Mouse (Mus musculus) frontal cortex, postnatal 25 days (tissue): Measurements from ENCODE around the gene Gm10428.
"Not testable (repeated sequence)": the region's sequence is repeated elsewhere in the genome, so short reads cannot be mapped to it uniquely, and the experiment has no call there.

Source experiments
- DNase-seq, 2 experiments: peaks; one replicate each; pipeline ENCODE4 v3.0.0; 2022; ENCODE audit warnings: low spot score in 2 of 2

Gm10428 gene

DNA sequence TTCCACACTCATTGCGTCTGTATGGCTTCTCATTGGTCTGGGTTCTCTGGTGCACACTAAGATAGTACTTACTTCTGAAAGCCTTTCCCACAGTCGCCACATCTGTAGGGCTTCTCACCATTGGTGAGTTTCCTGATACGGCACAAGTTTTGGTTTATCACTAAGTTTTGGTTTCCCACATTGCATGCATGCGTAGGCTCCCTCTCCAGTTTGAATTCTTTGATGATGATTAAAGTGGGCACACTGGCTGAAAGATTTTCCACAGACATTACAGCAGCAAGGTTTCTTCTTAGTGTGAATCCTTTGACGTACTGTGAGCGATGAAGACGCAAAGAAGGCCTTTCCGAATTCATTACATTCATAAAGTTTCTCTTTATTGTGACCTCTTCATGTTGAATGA, at the start of gene Gm10428:
TSS of gene Gm10428 (plus strand) at position 321 of the 400 bp plus-strand sequence.
- DNase-seq: no peak

DNA sequence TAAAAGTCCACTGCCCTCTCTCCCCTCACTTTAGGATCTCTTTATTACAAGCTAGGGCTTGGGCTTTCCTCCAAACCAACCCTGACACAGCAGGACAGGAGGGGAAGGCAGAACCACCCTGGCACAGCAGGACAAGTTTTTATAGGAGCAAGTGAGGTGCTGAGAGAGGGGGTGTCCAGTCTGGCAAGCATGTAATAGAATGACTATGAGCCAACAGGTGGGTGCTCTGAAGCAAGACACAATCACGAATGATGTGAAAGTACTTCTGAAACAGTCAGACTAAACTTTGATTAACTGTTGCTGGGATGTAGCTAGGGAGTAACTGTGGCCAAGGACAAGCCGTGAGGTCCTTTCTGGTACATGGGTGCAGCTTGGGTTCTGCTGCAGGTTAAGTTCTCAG, 46.8 kb upstream of the Gm10428 start:
- DNase-seq: no peak

DNA sequence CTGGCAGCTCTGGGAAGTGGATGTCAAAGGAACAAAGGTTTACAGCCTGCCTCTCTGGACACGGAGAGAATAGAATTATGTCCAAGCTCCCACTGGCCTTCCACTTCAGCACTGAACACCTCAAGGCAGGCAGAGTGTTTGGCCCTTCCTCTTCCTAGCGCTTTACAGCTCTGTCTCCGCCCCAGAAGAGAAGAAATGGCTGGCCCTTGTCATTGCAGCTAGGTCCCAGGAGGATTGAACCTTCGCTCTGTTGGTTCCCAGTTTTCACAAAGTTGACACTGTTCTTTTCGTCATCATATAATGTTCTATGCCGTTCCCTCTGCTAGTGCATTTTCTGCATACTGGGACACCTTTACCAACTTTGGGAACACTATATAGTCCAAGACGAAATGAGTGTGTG, 44.6 kb upstream of the Gm10428 start:
- DNase-seq: no peak

DNA sequence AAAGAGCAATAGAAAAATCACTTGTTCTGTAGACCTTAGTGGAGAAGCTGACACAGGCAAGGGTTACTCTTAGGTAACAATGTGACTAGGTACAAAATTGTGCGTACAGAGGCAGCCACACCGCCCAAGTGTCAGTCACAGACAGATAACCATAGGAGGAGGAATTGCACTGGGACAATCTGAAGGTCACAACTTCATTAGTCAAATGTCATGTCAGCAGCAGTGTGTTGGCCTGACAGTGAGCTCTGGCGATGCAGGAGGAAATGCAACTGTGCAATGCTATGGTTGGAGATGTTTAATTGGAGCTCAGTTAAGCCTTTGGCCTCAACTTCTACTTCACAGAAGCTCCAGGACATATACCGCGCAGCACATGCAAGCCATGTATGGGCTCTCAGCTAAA, 42.2 kb upstream of the Gm10428 start:
- no peak for DNase-seq

DNA sequence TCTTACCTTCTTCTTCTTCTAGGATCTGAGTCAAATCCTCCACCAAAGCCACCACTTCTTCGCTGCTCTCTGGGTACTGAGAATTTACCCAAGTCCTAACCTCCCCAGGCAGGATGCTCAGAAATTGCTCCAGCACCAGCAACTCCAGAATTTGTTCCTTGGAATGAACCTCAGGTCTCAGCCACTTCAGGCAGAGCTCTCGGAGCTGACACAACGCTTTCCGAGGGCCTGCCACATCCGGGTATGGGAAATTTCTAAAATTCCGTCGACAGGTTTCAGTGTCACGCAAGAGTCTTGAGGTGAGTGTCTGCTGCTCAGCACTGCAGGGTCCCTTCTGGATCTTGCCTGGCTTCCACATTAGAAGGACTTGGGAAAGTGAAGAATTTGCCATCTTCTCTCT, 24.6 kb upstream of the Gm10428 start:
- no peak for DNase-seq

DNA sequence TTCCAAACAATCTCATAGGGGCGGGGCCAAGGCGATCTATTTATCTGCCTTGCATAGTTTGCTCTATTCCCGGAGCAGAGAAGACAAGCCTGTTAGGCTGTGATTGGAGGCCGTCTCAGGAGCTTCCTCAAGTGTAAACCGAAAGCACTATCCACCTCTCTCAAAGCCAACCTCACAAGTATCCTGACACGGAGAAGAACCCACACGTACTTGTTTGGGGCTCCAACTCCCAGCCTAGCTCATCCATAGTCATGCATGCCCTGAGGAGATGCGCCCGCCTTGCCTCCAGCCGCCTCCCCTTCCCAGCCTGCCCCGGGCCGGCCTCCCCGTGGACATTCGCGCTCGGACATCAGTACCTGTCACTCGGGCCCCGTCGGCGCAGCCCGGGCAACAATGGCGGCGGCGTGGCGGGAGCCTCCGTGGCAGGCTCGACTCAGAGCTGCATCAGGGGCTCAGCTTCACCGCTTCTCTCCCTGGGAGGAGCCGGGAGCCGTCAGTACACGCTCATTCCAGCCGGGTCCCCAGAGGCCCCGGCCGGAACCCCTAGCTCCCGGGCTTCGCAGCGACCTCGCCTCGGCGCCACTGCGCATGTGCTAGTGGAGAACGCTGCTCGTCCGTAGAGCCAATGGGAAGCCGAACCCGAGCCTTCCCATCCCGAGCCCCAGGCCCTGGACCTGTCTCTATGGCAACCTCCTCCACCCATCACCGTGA, 21.4 kb upstream of the Gm10428 start, which contains the start of gene Zfp287:
TSS of gene Zfp287 (minus strand) at position 595 of the 711 bp plus-strand sequence.
- peak; percentile 70 to 86 for DNase-seq

DNA sequence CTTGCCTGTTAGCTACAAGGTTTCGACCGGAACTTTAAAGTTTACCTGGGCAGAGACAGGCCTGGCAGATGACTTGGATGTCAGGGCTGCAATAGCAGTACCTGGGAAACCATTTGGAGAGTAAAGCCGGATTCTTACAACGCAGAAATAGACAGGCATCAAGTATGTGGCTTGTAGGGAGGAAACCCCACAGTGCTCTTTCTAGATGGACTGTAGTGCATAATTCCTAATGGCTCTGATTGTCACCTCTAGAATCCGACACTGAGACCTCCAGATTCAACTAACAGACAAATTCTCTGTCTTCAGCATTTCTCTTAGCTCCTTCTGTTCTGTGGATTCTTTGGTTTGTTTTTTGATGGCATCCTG, 20.9 kb upstream of the Gm10428 start:
- DNase-seq: no peak

DNA sequence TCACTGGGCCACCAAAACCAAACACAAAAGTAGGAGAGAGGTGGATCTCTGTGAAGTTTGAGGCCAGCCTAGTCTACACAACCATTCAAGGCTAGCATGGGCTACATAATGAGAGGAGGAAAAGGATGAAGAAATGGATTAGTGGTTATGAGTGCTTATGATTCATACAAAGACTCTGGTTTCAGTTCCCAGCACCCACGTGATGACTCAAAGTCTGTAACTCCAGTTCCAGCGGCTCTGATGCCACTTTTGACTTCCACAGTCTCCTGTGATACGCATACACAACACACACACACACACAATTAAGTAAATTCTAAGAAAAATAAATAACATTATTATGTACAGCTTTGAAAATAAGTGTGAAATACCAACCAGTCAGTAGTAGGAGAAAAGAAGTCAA, 20.2 kb upstream of the Gm10428 start:
- DNase-seq: no peak

DNA sequence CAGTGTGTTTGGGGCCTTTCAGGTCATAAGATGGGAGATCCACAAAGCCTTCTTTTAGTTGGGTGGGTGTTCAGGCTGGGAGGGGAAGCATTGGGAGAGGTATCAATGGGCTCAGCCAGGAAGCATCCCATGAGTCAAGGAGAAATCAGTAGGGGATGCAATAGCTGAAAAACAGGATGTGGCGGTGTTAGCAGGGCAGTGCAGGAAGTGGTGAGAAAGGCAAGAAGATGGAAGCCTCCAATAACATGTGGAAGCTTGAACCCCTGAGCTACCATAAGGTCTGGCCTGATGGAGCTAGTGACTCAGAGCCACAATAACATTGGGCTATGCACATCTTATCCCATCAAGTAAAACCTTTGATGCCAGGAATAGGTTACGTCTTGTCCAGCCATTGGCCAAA, 11.7 kb upstream of the Gm10428 start:
- DNase-seq: no peak

DNA sequence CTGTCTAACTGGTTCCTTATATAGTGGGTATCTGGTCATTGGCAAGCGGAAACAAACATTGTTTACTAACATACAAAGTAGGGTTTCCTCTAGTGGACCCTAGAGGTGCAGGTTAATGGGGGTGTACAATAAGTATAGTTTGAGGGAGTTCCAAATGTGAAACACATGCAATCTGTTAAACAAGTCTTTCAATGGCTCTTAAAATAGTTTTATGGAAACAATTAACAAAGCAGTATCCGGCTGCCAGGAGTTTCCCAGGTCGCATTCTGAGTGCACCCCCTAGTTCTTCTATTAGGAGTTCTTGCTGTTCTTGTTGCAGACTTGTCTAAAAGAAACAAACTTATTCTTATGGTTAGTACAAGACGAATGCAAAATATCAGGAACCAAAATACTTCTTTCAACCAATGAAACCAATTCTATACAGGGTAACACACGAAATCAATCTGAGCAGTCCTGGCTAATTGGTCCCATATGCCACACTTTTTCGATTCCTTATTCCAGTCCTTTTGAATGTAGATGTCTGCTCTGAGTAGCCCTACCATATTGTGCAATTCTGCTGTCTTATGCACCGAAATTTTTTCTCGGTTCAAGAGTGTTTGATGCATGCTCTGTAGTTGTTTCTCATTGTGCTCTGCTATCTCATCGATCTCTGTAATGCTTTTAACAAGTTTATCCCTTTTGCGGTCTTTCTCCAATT, 10.5 kb upstream of the Gm10428 start:
- no peak for DNase-seq

DNA sequence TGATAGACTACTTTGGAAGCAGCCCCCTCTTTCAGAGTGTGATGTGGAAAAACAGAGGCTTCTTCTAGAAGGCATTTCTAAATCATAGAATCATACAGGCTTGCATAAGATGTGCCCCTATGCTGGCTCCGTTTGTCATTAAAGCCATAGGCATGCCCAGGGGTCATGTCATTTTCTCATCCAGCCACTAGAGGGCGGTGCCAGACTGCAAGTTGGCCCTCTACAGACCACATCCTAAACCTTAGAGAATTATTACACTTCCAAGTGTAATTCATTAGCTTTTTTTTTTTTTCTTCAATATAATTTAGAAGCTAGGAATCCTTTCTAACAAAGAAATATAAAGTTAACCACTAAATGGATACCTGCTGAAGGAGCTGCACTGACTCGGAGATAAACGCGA, 8.8 kb upstream of the Gm10428 start:
- peak; percentile 54 for DNase-seq

DNA sequence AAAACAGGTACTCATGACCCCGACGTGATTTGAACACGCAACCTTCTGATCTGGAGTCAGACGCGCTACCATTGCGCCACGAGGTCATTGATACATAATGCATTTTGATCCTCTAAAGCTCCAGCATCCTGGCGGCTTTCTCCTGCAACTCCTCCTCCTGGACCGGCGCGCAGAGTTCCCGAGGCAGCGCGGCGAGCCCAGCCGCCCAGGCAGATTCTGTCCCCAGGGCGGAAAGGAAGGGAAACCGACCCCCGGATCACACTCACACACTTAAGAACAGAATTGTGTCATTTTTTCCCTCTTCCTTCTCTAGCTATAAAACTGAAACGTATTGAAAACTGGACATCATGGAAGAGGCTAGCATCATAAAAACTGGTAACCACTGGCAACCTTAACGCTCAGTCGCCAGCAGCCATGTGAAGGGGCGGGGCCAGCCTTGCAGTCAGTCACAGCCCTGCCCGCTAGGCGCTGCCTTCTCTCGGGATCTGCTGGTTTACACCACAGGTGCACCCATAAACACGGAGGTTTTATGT, 6.8 kb upstream of the Gm10428 start:
- peak; percentile 43 to 57 for DNase-seq

DNA sequence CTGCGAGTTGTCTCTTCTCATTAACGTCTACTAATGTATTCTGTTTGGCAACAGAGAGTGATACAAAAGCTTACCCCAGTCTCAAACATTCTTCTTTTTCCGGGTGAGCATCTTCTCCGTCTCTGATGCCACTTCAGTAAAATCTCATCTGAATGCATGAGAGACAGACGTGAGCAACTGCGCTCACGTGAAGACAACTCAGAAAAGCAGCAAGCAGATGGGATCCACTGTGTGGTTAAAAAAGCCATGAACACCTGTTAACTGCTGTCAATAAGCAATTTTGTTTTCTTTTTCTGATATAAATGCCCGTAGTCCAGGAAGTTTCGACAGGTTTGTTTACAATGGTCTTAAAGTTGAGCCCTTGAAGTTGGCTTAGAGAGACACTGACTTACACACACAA, 5.7 kb upstream of the Gm10428 start:
- DNase-seq: no peak

DNA sequence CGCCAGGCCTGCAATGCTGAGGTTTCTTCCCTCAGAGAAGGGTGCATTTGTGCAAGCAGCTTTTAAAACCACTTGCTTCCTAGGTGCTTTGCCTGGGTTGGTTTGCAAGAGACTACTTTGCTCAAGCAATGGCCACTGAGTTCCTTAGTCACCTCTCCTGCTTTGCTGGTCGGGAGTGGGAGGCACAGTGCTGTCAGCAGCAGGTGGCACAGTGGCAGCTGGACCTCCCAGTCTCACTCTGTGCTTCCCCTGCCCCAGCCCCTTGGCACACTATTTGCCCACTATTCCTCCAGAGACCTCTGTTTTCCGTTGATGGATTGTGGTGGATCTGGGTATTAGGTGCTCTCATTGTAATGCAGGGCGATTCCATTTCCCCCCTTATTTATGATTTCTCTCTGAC, 4.8 kb upstream of the Gm10428 start:
- no peak for DNase-seq

DNA sequence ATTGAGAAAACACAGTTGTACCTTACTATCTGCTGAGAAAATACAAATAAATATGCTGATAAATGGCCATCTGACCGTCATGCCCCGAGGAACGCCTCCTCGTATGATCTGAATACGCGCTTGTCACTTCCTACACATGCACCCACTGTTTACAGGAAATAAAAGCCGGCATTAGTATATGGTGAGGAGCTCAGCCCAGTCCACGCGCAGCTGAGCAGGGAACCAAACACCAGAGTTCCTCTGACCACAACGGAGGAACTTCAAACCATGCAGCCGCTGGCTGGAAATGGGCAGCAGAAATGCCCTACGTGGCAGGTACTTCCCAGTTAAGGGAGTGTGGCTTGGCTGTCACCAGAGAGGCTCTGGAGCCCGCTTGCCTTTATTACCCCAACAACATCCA, 3.5 kb upstream of the Gm10428 start:
- not testable (repeated sequence) for DNase-seq

DNA sequence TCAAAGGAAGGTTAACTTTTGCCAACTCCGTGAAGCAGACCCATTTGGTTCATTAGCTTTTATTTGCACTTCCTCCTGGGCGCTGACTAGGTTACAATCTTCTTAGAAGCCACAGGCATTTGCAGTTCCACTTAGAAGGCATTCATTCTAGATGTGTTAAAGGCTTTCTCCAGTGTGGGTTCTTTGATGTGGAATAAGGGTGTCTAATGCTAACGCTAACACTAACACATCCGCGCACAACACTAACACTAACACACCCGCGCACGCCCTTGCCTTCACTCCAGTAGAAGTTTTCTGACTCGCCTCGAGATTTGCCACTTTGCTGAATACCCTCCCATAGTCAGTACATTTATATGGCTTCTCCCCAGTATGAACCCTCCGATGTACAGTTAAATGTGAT, 709 bp upstream of the Gm10428 start:
- no peak for DNase-seq

DNA sequence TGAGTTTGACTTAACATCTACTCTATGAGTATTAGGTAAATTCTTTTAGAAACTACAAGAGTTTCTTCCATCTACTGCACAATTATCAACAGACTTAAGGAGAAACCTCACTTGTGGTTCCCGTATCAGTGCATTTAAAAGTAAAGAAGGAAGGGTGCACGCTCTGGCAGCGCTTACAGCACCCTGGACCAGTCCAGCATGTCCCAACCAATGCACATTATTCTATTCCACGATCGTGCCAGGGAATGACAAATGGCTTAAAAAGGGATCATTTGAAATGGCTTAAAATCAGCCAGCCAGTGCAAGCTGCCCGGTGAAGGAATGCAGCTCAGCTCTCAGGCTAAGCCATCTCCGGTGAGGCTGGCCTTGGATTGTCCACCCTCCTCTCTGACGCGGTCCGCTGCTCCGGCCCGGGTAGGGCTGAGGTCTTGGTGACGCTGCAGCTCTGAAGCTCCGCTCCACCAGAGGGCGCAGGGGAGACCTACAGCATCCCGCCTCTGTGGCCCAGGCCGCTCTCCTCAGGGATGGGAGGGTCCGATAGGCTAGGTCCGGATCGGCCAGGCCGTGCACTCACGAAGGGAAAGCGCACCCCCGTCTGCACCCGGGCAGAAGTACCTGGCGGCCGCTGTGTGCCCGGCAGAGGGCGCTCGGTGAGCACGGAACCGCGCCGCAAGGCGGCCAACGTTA, 3.7 kb downstream of the Gm10428 start:
- peak; percentile 81 to 85 for DNase-seq

DNA sequence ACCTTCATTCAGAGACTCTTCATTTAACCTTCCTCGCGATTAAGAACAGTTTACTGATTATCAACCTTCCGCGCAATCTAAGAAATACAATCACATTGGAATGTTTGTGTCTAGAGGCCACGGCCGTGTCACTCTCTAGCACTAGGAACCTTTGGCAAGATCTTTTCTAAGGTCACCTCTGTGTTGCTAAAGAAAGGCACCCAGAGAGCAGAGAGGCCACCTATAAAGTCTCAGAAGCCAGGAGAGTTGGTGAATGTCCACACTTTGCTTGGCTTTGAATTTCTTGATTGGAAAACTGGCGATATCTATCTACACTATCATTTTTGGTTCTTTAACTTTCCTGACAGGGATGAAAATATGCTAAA, 4.2 kb downstream of the Gm10428 start:
- no peak for DNase-seq

DNA sequence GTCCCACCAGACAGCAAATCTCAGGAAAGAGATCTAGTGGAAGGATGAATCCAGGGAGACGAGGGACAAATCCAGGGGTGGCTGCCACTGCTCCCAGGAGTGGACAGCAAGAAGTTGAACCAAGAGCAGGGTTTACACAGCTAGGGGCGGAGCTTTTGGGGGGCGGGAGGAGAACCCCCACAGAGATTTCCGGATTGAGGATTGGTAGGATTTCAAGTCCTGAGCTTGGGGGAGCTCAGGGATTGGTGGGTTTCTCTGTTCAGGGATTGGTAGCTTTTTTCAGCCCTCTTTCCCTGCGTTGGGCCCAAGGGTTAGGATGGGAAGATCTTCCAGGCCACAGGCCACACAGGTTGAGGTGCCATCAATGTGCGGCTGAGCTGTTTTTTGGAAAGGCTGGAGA, 5.0 kb downstream of the Gm10428 start:
- DNase-seq: no peak

DNA sequence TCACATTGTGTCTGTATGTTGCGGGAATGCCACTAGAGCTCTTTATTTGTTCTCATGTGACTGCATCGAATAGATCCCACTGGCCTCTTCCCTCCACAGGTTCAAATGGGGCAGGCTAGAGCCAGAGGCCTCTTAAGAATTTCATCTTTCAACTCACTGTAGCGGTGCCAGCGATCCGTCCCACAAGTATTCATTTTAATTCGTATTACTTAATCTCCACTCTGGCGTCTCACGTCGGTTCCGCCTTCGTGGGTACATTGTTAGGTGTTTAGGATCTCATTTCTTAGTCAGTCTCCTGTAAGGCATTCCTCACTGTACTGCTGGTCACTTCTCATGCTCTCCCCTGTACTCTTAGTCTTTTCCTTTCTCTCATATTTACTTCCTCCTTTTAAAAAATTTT, 5.6 kb downstream of the Gm10428 start:
- no peak for DNase-seq

DNA sequence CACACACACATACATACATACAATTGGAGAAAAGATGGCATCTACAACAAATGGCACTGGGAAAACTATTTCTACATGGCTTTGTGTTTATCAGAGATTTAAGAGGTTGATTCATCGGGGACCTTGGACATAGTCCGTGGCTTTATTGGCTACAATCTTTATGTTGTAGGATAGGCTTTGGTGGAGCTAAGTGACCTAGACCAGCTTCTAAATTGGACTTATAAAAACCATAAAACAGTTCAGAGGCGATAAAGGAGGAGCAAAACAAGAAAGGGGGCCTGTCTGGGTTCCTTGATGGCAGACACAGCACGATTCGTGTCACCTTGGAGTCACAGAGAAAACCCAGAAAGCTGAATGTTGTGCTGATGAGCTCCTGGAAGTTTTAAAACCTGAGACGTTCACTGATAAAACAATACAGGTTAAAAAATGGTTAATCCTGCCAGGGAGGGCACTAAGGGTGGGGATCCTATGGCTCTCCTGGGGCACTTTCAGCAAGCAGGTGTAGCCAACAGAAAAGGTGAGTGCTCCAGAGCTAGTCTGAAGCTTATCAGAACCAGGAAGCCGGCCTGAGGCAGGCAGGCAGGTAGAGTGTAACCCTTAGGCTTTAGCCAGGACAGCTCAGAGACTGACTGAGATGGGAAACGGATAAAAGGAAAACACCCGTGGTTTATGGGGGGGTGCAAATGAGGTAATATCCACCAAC, 8.0 kb downstream of the Gm10428 start:
- no peak for DNase-seq

DNA sequence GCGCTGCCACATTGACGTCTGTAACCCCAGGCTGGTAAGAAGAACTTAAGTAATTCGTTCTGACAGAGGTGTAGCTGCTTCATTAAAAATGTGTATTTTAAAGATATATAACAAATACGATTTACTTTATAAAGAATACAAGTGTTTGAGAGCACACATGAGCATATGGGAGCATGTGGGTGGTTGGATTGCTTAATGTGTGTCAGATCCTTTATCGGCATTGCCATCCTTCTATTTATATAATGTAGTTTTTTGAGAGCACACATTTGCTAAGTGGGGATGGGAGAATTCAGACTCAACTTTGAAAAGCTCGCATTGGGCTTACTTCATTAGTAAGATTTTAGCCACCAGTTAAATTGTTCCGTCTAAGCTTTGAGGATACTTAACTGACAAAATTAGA, 23.6 kb downstream of the Gm10428 start:
- DNase-seq: no peak
